Mouse (Mus musculus) lung, adult 2 months (tissue): ENCODE data around the gene Dkkl1.

Experiments
- CTCF ChIP-seq: fragments of 200-500 bp; IDR thresholded peaks from 2 replicates; pipeline ENCODE4 v1.5.1; 2011; ENCODE audit warnings: mild to moderate bottlenecking, low read length, control low read depth; ENCODE audit not compliant: insufficient read depth
- POLR2A ChIP-seq: fragments of 200-500 bp; IDR thresholded peaks from 2 replicates; pipeline ENCODE4 v1.6.1; 2011; ENCODE audit warnings: low read depth, mild to moderate bottlenecking, control low read depth, low read length, borderline replicate concordance; ENCODE audit errors: extremely low read depth

GRCm38 (mm10) chr7:45228548-45228947 is 16.6 kb upstream of the Dkkl1 start:
- TF ChIP-seq CTCF (no peak), POLR2A (no peak)
